Mouse (Mus musculus) neural tube, postnatal 0 days (tissue): ENCODE results near the gene 2310057M21Rik. TPM values are rescaled to one million over a fixed set of nuclear protein-coding genes. Genes with fewer than 3 reads are reported as not detected.

ENCODE experiments used
- polyA plus RNA-seq: library from polyadenylated mRNA; unstranded; fragments of >200 nt; fragmentation: Nextera tagmentation; extraction: Ambion mirVana; gene quantifications from 2 replicates; pipeline ENCODE4 v1.2.1, GENCODE M21; 2015

2310057M21Rik gene
- polyA plus RNA-seq: 28.6 and 30.0 TPM in 2 replicates

DNA sequence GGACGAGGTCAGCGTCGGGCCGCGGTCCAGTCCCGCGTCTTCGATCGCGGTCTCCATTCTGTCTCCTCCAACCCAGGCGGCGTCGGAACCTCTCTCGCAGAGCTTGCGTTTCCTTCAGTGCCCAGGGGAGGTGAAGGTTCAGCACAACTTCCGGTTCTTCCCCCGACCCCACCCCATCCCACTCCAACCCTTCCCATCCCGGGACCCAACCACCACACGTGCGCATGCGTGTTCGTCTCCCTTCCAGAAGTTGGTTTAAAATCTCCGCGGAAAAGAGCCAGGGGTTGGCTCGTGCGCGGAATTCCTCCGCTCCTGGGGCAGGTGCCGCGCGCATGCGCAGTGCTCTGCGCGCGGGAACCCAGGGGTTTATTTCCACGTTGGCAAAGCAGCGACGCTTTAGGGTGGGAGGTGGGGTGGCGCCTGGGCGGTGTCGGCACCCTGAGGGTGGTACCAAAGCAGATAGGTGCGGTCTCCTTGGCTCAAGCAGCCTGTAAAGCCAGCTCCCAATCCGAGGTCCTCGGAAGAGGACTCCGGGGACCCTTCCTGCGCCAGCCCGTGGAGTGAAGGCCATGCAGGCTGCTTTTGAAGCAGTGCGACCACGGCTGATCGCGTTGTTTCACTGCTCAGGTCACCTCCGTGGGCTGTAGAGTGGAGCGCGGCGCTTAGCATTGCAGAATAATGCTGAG lies at the start of gene 2310057M21Rik:
Gene 2310057M21Rik, minus strand, starts transcription at position 145 of the 686 bp plus-strand sequence.

DNA sequence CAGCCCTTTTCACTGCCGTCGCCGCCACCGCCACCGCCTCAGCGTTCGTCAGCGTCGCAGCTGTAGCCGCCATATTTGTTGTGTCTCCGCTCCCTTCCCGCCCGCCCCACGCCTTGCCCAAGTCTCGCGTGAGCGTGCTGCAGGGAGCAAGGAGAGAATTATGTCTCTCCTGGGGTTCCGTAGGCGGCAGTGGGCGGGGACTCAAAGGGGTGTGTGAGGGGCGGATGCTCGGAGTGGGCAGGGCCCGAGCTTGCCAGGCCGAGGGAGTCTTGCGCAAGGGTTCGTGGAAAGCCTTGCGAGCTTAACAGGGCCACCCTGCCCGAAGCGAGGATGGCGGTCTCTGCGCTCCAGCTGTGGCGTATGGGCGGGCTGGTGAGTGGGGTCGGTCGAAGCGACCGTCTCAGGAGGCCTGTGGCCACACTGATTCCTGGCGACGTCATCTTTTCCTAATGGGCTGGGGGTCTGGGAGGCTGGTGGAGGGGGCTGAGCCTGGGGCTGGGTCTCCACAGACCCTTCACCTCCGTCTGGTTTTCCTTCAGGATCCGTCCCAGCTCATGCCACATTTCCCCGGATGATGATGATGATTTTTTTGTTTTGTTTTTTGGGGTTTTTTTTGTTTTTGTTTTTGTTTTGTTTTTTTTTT lies 48.0 kb upstream of the 2310057M21Rik start, which contains the start of the genes Ikzf5 and Acadsb:
Gene Ikzf5, minus strand, starts transcription at position 106 of the 643 bp plus-strand sequence.
Gene Acadsb, plus strand, starts transcription at position 186 of the 643 bp plus-strand sequence.

DNA sequence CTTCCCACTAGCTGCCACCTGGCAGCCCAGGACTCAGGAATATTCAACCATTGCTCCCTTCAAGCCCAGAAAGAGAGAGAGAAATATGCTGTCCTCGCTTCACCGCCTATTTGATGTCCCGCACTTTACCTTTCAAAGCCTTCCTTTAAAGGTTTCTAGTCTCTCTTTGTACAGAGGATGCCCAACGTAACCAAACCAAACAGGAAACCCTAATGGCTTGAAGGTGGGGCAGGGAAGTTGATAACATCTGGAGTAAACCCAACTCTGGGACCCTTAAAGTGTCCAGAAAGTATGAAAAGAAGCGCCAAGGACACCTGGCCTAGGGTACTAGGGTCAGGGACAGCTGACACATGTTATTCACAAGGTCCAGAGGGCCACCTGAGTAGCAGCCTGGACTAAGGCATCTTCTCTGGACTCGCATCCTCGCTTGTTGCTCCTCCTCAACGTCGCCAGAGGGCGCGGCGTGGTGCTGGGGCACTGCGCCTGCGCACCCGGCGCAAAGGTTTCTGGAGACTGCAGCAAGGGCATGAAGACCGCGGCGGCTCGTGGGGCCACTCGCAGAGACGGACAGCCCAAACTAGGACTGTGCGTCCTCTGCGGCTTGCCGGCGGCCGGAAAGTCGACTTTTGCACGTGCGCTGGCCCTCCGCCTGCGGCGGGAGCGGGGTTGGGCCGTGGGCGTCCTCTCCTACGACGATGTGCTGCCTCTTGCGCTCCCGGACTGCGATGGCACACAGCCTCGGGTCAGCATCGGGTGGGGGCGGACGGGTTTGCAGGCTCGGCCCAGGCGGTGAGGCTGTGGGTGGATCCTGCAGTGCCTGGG lies 8.3 kb upstream of the 2310057M21Rik start, which contains the start of gene Pstk:
Gene Pstk, plus strand, starts transcription at position 494 of the 822 bp plus-strand sequence.

DNA sequence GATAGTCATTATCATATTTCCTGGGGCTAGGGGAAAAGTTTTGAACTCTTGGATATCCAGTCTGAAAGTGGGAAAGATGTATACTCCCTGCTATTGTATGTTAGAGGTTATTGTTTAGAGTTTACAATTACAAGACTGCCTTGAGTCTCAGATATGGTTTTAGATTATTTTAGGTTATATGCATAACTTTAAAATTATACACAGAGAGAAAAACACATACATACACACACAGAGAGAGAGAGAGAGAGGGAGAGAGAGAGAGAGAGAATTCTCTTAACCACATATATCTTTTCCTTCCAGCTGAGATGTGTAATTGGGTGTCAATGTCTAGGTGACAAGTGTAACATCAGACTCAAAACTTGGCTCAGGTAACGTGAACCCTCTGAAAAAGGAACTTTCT lies 29.0 kb downstream of the 2310057M21Rik start, which contains the start of gene Fam24a:
Gene Fam24a, plus strand, starts transcription at position 301 of the 400 bp plus-strand sequence.

DNA sequence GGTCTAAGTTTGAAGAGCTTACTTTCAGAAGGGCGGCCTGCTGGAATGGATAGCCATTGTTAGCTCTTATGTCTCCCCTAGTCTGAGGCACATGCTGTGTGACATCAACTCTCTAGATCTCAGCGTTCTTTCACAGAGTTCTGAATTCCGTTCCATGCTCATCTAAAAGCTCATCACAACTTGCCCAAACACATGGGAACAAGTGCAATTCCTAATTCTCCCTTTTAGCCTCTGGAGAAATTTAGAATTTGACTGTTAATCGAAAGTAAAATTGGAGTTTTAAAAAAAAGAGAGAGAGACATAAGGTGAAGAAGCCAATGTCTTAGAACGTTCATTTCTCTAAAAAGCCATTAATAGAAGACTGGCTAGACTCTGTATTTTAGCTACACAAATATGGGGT lies 33.1 kb downstream of the 2310057M21Rik start, which contains the start of gene Fam24b:
Gene Fam24b, minus strand, starts transcription at position 101 of the 400 bp plus-strand sequence.

DNA sequence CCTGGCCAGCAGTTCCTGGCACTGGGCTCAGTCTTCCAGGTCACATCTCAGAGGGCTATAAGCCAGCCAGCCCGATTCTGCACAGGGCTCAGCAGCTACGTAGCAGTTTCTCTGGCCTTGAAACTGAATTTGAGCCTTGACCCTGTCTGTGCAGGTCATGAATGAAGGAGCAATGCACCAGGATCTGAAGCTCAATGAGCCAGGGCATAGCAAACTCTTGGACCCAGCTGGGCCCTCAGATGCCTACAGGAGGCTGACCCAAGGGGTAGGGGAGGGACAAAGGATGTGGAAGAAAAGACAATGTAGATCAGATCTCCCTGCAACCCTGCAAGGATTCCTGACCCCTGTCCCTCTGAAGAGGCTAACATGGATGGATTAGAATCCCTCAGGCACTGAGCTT lies 40.4 kb downstream of the 2310057M21Rik start, which contains the start of gene Cuzd1:
Gene Cuzd1, minus strand, starts transcription at position 101 of the 400 bp plus-strand sequence.

Other genes starting within 250 kb of the 2310057M21Rik start
- gene 4933402N03Rik, start 216.4 kb downstream of the 2310057M21Rik start, polyA plus RNA-seq: not detected in 2 replicates
- gene 5430419D17Rik, start 188.4 kb downstream of the 2310057M21Rik start, polyA plus RNA-seq: 0.09 TPM in 1 of 2 replicates, not detected in the other
- gene Cuzd1, start 40.5 kb downstream of the 2310057M21Rik start, polyA plus RNA-seq: not detected in 2 replicates
- not detected in 2 replicates for gene Fam24b, start 33.2 kb downstream of the 2310057M21Rik start, polyA plus RNA-seq
- 0.57 TPM in 1 of 2 replicates, not detected in the other for gene Fam24a, start 28.9 kb downstream of the 2310057M21Rik start, polyA plus RNA-seq
- 52.5 and 53.0 TPM in 2 replicates for gene Pstk, start 8.4 kb upstream of the 2310057M21Rik start, polyA plus RNA-seq
- 7.6 and 8.6 TPM in 2 replicates for gene Ikzf5, start 47.8 kb upstream of the 2310057M21Rik start, polyA plus RNA-seq
- 77.3 and 78.8 TPM in 2 replicates for gene Acadsb, start 47.8 kb upstream of the 2310057M21Rik start, polyA plus RNA-seq
- gene Hmx3, start 180.1 kb upstream of the 2310057M21Rik start, polyA plus RNA-seq: 0.93 and 0.98 TPM in 2 replicates
- gene Hmx2, start 186.0 kb upstream of the 2310057M21Rik start, polyA plus RNA-seq: 0.52 and 0.85 TPM in 2 replicates
- 107 and 108 TPM in 2 replicates for gene Bub3, start 197.5 kb upstream of the 2310057M21Rik start, polyA plus RNA-seq